Mouse (Mus musculus) T-cell, adult 2 months (primary cell): ENCODE measurements around the gene Ccdc103.
A peak's percentile ranks its signal among the peaks of the same experiment; 100 is the strongest.

Source experiments
- DNase-seq: peaks from one replicate; pipeline ENCODE4 v3.0.0; 2022; ENCODE audit warnings: low spot score

Ccdc103 gene

DNA sequence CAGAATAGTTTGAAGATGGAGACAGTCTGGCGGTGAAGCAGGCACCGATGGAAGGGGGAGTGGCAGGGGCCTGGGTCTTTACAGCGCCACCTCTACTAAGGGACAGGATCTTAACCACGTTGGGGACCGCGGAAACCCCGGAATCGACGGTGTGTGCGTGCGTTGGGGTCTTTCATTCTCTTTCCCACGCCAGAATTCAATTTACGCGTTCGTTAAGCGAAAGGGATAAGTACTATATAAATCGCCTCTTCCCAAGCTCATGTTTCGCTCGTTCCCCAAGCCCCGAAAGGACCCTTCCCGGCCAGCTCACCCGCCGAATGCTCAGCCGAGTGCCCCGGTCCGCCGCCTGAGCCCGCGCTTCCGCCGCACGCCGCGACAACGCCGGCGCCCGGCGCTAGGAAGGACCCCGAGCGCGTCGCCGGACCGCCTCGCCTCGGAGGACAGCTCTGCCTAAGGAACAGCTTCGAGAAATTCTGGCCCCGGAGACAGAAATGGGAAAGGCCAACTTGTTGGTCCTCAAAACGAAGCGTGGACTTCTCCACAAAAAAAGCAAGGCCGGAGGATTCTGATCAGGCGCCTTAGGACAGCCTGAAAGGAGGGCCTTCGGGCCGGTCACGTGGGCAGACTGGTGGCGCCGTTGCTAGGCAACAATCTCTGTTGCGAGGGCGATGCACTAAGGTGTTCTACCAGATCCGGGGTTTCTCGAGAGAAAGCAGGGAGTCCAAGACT is at the start of gene Ccdc103, which contains the start of gene Eftud2:
Ccdc103 (plus strand) TSS at position 620 of the 729 bp plus-strand sequence.
Eftud2 (minus strand) TSS at position 401 of the 729 bp plus-strand sequence.
- DNase-seq: peak; percentile 93

DNA sequence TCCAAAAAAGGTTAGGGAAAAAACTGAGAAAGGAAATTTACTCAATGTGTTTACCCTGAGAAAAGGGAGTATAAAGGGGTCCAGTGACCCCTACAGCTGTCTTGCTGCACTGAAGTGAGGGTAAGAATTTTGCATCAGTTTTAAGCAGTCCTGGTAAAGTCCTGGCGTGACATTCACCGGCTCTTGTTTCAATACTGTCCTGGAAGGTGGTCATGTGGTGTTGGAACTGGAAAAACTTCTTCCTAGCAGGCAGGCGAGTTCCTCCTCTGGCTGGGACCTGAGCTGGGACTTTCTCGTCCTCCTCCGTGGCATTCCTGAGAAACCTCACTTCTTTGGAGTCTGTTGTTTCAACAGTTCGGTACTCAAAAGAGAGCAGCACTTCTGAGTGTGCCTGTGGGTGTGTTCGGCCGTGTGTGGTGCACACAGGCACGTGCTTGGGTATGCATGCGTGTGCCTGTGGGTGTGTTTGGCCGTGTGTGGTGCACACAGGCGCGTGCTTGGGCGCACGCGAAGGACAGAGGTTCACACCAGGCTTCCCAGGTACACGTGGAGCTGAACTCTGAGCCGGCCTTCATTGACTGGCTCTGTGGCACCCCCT is 48.2 kb upstream of the Ccdc103 start:
- no peak for DNase-seq

DNA sequence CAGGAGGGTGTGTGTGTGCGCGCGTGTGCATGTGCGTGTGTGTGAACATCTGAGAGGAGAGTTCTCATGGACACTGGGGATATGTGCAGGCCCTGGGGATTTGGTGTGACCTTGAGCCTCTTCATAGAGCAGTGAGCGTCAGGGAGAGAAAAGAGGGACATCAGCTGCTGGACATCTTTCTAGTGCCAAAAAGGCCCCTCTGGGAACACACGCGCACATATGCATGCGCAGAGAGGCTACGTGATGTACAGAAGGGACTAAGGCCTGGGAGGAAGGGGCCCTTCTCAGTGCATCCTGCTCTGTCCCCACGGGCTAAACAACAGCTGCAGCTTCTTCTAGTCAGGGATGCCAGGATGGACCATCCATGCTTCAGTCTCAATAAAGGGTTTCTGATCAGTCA is 46.8 kb upstream of the Ccdc103 start:
- DNase-seq: no peak

DNA sequence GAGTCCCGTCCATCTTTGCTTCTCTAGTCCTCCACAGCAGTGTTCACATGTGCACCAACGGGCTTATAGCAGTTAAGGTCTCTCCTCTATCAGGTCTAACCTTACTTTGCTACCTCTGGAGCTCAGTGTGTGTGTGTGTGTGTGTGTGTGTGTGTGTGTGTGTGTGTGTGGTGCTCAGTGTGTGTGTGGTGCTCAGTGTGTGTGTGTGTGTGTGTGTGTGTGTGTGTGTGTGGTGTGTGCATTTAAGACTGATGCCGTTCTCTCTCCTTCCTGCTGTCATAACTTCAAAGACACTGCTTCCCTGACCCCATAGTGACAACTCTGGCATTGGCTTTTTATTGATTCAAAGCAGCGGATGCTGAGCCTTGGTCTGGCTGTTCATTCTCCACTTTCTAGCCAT is 45.5 kb upstream of the Ccdc103 start, which contains the start of gene Higd1b:
Higd1b (plus strand) TSS at position 301 of the 400 bp plus-strand sequence.
- DNase-seq: no peak

DNA sequence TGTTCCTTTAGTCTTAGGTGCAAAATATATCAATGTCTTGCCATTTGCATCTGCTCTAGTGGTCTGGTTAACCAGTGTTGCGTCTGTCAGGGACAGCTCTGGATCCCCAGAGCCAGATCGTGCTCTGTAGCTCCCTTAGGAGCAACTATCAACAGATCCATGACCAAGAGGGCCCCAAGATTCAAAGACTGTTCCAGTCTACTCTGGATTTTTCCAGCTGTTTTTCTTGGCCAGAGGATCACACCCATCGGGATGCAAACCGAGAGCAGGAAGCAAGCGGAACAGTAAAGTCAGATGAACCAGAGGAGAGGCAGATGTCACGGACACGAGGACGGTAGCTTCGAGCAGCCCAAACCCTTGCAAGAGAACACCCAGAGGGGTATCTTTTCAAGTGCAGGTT is 44.9 kb upstream of the Ccdc103 start:
- DNase-seq: no peak

DNA sequence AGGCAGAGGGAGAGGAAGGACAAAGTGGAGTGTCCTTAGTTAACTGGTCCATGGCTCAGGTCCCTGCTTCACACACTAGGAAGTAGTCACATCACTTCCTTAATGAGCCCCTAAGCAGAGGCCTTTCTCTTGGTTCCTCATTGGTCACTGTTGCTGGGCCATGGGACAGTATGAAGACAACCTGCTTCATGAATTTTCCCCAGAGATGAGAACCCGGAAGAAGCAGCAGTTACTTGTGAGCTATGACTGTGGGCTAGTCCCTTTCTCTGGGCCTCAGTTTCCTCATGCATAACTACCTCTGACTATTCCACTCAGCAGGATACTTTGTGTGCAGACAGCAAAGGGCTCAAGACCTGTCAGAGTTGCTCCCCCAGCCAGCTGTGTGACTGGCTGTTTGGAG is 43.6 kb upstream of the Ccdc103 start:
- no peak for DNase-seq

DNA sequence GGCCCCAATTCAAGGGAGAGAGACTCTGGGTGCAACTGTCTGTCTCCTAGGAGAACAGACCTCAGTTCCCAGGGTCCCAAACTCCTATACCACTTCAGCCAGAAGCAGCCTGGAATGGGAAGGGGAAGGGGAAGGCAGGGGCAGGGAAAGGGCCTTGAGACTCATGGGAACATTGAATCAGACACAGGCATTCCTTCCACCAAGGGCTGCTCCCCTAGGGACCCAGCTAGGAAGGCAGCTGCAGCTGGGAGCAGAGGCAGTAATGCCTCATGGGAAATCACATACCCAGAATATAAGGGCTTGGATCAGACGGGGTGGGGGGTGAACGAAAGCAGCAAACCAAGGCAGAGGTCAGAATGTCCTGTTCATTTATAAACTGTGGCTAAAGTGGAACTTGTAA is 42.9 kb upstream of the Ccdc103 start:
- no peak for DNase-seq

DNA sequence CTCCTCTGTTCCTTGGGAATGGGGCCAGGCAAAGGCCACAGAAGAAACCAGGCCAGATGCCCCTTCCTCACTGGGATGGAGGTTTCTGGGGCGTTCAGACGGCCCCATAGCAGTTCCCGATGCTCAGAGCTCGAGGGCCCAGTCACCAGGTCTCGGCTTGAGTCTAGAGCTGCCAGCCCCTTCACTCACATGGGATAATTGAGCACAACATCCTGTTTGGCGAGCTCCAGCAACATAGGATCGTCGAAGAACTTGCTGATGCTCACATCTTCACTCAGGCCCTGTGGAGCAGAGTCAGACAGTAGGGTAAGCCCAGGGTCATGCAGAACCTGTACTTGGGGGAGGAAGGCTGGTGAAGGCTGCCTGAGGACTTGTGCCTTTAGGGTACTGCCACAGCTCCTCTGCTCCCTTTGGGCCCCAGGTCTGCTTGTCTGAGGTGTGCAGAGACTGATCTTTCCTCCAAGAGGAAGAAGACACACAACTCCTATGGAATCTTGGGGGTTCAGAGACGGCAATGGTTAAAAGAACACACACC is 42.3 kb upstream of the Ccdc103 start:
- DNase-seq: no peak

DNA sequence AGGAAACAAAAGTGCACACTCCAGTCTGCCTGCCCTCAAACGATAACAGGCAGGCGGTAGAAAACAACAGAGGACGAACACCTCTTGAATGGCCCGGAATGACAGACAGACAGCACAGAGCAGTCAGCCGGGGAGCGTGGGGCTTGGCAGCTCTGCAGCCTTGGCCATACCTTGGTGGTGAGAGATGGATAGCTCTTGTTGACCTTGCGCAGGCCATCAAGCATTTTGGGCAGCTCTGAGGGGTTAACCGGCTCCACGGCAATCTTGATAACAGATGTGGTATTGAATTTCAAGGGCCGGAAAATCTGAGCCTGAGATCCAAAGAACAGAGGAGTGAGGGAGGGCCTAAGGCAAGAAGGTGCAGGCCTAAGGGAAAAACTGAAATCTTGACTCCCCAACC is 35.1 kb upstream of the Ccdc103 start:
- no peak for DNase-seq

DNA sequence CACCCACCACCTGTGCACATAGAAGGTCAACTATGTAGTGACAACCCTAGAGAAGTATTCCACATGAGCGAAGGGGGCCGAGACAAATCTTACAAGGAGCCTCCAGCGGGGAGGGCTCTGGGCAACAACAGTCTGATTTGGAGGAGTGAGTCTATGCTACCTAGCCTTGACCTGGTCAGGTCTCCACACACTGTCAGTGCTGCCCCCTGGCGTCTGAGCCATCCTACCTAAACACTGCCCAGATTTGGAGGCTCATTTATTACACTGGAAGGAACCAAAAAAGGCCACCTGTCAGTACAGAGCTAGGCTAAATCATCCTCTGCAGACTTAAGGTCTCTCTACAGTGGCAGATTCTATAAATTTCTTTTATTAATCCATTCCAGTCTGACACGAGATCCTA is 29.1 kb upstream of the Ccdc103 start:
- DNase-seq: peak; percentile 8

DNA sequence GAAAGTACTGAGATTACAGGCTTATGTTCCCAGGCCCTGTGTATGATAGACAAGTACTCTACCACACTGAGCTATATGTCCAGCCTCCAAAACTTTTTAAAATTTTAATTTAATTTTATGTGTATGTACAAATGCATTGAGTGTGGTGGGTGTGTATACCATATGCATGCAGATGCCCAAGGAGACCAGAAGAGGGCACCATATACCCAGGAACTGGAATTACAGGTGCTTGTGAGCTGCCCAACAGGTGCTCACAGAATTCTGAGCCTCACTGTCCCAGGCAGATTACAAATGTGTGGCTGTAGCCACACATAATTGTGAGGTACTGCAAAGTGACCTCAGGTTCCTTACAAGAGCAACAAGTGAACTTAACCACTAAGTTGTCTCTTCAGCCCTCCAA is 27.2 kb upstream of the Ccdc103 start:
- no peak for DNase-seq

DNA sequence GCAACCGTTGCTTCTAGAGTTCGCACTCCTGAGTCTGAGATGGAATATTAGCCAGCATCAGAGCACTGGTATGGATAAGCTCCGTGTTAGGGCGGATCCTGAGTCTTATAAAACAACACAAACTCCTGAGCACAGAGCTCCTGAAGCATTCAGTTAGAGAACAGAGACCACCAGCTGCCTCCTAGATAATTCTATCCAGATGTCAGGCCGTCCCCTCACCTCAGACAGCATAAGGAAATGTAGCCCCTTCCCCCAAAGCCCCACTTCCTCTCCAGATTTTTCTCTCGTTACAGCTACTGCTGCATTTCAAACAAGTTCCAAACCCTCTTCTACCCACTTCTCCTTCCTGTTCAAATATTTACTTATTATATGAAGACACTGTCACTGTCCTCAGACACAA is 25.1 kb upstream of the Ccdc103 start:
- DNase-seq: no peak

DNA sequence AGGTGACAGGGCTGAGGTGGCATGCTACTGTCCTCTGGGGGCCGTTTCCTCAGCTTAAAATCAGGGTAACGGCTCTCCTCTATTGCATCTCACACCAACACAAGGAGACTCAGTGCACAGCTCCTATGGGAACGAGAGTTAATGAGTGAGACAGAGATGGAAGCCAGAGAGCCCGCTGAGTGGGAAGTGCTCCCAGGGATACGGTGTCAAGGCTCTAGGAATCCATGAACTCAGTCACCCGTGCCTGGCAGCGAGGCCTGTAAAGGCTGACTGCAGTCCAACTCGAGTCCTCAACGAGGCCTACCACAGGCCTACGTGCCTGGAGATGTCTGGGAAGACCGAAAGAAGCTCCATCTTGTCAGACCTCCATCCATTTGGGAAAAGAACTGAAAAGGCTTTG is 22.1 kb upstream of the Ccdc103 start:
- DNase-seq: no peak

DNA sequence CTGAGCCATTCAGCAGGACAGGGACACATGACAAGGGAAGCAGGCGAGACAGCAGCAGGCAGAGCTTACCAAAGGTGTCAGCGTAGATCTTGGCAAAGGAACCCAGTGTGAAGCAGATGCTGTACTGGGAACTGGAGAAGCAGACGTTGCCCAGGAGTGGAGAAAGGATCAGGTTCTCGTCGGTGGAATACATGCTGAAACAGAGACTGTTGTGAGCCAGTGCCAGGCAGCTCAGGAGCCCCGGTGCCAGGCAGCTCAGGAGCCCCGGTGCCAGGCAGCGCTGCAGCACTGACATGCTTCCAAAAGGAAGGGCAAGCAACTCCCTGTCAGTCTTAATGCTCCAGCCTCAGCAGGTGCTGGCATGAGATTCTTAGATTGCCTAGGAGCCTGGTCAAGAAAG is 21.1 kb upstream of the Ccdc103 start:
- no peak for DNase-seq

DNA sequence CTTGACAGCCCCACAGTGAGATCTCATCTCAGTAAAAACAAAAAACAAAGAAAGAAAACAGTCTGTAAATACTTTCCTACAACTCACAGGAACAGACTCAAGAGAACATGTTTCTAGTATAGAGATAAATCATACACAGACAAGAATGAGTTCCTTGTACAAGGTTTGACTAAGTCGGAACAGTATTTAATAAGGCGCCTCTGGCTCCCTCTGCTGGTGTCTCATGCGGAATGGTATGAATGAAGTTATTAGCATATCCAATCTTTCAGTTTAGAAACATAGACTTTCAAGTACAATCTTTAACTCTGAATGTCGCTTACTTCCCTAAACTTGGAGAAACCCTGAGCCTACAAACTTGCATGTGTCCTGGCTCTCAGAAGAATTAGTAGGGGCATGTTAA is 16.7 kb upstream of the Ccdc103 start:
- peak; percentile 18 for DNase-seq

DNA sequence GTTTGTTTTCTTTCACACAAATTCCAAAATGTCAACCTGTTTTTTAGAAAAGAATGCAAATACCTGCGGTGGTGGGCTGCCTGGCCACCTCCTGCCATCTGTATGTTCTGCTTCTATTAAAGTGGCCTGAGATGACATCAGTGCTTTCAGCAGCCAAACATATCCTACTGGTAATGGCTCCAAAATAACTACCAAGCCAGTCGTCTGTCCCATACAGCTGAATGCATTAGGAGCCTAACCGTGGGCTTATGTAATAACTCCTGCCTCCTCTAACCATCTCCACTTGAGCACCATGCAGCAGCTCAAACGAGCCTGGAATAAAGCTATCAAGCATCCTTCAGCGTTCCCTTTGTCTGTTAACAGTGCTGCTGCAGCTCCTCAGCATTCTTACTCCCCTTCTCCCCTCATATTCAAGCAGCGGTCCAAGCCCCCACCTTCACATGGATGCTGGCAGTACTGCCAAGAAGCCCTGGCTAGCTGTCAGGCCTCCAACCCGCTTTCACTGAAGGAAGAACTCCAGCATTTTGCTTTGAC is 6.1 kb upstream of the Ccdc103 start:
- DNase-seq: no peak

DNA sequence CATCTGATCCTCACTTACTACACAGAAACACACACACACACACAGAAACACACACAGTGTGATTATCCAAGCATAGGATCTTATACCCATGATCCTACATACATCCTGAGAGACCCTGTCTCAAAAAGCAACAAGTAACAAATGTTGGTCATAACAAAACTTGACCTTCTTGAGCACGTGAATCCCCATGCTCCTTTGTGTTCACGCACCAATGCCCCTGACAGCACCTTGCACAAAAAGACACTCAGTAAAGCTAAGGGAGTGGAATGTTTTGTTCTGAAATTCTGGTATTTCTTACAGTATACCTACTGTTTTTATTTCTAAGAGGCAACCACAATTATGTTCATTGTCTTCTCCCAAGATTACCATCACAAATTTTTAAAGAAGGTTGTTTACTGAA is 1.4 kb upstream of the Ccdc103 start:
- no peak for DNase-seq

DNA sequence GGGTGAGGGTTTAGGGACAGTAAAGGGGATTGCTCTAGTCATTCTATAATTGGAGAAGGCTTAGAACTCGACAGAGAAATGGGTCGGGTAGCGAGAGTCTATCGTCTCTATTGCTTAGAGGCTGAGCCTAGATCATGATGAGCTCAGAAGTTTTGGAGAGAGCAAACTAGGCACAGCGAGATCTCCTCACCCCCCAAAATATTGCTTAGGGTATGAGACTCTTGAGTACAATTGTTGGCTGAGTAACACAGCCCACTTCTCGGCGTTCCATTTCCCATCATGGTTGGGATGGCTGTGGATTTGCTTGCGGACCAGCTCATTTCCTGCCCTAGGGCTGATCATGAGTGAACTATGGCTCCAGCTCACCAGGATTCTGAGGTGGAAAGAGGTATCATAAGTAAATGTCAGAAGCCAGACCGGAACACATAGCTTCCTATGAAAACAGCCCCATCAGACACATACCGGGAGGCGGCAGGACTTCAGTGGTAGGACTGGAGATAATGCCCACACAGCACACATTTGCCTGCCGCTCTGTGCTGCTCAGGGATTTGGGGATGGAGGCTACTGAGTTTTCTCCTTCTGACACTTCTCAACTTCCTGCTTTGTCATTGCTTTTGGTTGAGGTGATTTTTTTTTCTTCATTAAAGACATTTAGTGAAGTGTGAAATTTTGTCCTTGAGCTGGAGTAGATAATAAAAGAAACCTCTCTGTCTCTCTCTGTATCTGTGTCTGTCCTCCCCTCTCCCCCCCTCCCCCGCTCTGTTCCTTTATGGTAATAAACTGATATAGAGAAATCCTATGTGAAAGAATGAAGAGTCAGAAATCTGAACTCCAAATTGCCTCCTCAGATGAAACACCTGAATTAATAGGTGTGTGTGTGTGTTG is 552 bp downstream of the Ccdc103 start:
- DNase-seq: peak; percentile 5

DNA sequence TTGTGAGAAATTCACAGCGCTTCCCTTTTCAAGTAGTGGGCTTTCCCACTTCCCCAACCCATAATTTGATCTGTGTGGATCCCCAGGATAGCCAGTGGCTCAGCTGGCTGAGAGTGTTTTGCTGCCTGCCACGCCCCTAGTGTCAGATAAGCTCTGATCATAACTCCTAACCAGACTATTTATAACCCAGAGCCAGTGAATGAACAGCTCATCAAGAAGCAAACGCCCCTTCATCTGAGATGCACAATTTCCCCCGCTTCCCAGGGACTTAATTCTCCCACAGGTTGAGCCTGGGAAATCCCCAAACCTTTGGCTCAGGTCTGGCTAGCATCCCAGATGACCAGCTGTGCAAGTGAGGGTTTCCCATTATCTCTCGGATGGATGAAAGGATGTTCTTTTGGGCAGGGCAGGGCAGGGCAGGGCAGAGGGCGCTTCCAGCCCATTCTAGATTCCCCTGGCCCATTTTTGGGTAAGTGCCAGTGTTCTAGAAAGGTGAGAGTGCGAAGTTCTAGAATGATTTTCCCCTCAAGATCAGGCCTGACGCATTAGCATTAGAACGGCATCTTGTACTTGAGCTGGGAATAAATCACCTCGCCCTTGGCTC is 3.7 kb downstream of the Ccdc103 start, which contains the start of gene Fam187a:
Fam187a (plus strand) TSS at position 554 of the 604 bp plus-strand sequence.
- no peak for DNase-seq

DNA sequence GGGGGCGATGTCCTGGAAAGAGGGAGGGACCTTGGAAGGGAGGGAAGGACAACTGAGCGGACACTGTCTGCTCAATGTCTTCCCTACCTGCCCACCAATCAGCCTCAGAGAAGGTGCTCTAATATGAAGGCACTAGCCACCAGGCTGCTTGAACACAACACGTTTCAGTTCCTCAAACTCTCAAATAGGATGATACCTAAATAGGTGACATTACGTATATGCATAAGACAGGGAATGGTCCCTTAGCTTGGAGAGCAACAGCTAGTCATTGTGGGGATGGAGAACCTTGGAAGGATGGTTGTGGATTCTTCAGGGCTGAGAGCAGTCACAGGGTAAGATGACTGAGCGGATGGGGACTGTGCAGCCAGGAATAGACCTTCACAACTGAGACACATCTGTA is 6.4 kb downstream of the Ccdc103 start:
- DNase-seq: no peak

DNA sequence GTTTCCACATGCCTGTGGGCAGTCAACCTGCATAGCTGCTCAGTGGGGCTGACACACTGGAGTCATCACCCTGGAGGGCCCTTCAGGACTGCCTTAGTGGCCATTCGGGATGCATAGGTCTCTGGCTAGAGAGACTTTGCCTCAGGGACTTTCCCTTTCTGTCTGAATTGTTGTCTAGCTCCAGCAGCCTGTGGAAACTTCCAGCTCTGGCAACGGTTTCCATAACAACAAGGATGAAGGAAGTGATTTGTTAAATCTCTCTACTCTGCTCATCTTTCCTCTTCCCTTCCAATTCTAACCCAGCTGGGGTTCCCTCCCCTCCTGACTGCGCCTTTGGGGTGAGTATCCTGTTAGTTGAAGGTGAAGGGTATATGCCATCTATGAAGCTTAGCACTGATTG is 7.1 kb downstream of the Ccdc103 start:
- no peak for DNase-seq

DNA sequence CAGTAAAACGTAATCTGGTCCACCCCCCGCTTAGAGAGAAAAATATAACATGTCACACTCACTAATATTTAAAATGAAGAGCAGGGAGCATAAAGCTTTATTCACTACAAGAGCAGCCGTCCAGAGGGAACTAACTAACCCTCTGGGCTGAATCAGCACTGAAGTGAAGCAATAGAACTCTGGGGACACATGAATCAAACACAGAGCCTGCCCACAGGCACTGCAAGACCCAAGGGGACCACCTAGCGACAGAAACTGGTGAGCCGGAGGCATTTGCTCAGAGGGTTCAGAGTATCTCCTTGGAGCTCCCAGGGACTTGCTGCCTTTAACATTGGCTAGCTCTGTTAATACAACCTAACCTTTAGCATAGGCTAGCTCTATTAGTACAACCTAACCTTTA is 9.1 kb downstream of the Ccdc103 start:
- no peak for DNase-seq
